Mouse (Mus musculus): ENCODE results near the gene R3hdm1.

The R3hdm1 gene

GRCm38 (mm10) chr1:128285136-128285535 is 182.0 kb downstream of the R3hdm1 start:
- no peak for DNase-seq (ENCODE audit: low spot score in 2 of 2)
